Mouse (Mus musculus): ENCODE data around the gene Arhgap40. TPM values are rescaled to one million over a fixed set of nuclear protein-coding genes. Genes with fewer than 3 reads are reported as not detected.

The Arhgap40 gene
- polyA plus RNA-seq, 1 experiment from 2014 or later: not detected

DNA sequence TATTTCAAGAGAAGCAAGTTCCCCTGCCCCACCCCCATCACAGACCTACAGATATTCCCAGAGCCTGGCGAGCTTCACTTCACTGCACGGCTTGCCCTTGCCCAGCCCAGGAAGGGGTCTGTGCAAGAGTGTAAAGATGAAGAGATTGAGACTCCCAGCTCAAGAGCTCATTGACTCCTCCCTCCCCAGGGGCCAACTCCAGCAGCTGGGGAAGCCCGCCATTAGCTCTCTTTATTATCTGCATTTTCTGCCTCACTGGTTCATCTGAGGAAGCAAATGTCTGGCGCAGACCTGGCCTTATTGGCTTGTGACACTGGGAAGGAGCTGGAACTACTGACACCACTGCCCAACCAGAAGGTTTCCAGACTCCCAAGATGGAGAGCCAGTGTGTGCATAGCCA, 67.4 kb downstream of the Arhgap40 start:
- Histone ChIP-seq H3K4me1 (replicated peaks; ENCODE audit: control insufficient read depth, insufficient read depth, low read length) (no peaks in the 10 kb centered on the region), H3K4me2 (replicated peaks; ENCODE audit: low read depth) (no peak overlapping the region), H3K27ac (ENCODE audit: low read depth, low read length) (no peak overlapping the region), H3K4me3 (ENCODE audit: low read depth, low read length) (no peak overlapping the region), H3K9ac (ENCODE audit: low read depth, low read length) (no peak overlapping the region), H3K27me3 (replicated peaks; ENCODE audit: control insufficient read depth, insufficient read depth, low read length) (no peaks in the 10 kb centered on the region), H3K36me3 (ENCODE audit: control insufficient read depth, insufficient read depth) (no peaks in the 10 kb centered on the region), H3K9me3 (ENCODE audit: control insufficient read depth) (no peaks in the 10 kb centered on the region)
- TF ChIP-seq CTCF (IDR thresholded peaks at IDR 0.05; ENCODE audit: low read depth): no peak
- no peak for ATAC-seq
- WGBS: 69% methylated on average over 4 of the region's 4 CpGs

DNA sequence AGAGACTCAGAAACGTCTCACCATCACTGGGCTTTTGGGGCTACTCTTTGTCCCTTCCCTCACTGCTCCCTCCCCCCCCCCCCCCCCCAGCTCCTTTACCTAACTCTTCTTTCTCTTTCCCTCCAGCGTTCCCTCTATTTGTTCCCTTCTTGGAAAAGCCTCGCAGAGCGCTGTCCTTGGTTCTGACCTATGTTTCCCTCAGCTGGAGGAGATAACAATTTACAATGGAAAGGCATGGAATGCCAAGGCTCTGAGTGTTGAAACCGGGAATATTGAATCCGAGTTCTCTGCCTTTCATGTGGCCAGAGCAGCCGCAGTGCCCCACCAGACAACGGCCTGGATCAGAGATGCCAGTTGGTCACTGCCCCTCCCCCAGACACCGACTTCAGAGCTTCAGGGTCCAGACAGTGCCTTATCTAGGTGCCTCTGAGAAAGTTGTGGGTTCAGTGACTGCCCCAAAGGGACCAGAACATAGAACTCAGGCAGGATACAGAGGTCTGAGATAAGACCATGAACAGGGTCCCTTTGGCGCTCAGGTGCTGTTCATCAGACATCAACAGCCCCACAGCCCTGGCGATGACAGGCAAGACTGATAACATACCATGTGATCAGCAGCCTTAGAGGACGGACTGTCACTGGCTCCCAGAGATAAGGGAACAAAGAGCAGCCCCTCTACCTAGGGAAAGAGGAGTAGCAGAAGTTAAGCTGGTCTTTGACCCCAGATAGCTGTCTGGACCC, 72.2 kb downstream of the Arhgap40 start:
- 7% methylated on average over 12 of the region's 12 CpGs for WGBS
- ATAC-seq: no peak

DNA sequence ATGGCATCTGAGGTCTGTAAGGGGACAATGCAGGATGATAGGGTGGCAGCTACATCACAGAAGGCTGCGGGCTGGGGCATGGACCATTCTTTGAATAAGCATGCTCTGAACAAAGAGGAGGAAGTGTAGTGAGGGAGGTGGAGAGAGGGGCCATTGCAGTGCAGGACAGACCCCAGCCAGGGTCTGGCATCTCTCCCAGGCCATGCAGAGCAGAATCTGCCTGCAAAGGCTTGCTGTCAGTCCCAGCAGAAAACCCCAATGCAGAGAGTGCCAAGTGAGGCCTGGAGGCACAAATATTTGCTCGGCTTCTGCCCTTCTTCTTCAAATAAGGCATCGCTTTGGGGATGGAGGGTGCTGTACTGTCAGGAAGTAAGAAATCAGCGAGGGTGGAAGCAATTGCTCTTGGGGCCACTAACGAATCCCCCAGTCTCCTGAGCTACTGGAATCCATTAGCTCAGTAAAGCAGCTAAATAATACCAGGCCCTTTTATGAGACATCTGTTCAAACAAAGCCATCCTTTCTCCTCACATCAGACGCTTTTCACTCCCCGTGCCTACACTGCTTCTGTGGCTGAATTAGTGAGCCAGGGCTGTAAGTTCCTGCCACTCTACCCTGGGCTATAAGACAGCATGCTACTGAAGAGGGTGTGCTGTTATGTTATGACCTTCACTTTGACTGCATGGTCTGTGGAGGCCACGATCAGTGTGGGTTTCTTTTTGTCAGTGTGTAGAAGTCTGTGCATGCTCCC, 76.1 kb downstream of the Arhgap40 start:
- WGBS: 49% methylated on average over 8 of the region's 8 CpGs
- no peaks in the 10 kb centered on the region for H3K9me3 ChIP-seq (ENCODE audit: control insufficient read depth)
- no peaks in the 10 kb centered on the region for H3K36me3 ChIP-seq (ENCODE audit: control insufficient read depth, insufficient read depth)
- H3K4me3 ChIP-seq (ENCODE audit: low read depth, low read length): no peak overlapping the region
- no peaks in the 10 kb centered on the region for H3K4me1 ChIP-seq (replicated peaks; ENCODE audit: control insufficient read depth, insufficient read depth, low read length)
- H3K27ac ChIP-seq (ENCODE audit: low read depth, low read length): no peak overlapping the region
- H3K9ac ChIP-seq (ENCODE audit: low read depth, low read length): no peak overlapping the region
- H3K27me3 ChIP-seq (replicated peaks; ENCODE audit: control insufficient read depth, insufficient read depth, low read length): no peaks in the 10 kb centered on the region
- no peak overlapping the region for H3K4me2 ChIP-seq (replicated peaks; ENCODE audit: low read depth)
- ATAC-seq: no peak
- TF ChIP-seq CTCF (IDR thresholded peaks at IDR 0.05; ENCODE audit: low read depth): no peak

More for the DNA sequence above, 72.2 kb downstream of the Arhgap40 start:
- no peaks in the 10 kb centered on the region for H3K27me3 ChIP-seq (replicated peaks; ENCODE audit: control insufficient read depth, insufficient read depth, low read length)
- H3K36me3 ChIP-seq (ENCODE audit: control insufficient read depth, insufficient read depth): no peaks in the 10 kb centered on the region
- no peak overlapping the region for H3K9ac ChIP-seq (ENCODE audit: low read depth, low read length)
- no peaks in the 10 kb centered on the region for H3K4me1 ChIP-seq (replicated peaks; ENCODE audit: control insufficient read depth, insufficient read depth, low read length)
- H3K4me2 ChIP-seq (replicated peaks; ENCODE audit: low read depth): no peak overlapping the region
- H3K9me3 ChIP-seq (ENCODE audit: control insufficient read depth): no peaks in the 10 kb centered on the region
- H3K27ac ChIP-seq (ENCODE audit: low read depth, low read length): no peak overlapping the region
- TF ChIP-seq CTCF (IDR thresholded peaks at IDR 0.05; ENCODE audit: low read depth): no peak
- no peak overlapping the region for H3K4me3 ChIP-seq (ENCODE audit: low read depth, low read length)

- no peak for ATAC-seq
- Histone ChIP-seq H3K4me1 (replicated peaks; ENCODE audit: control insufficient read depth, insufficient read depth, low read length) (no peaks in the 10 kb centered on the region), H3K4me3 (ENCODE audit: low read depth, low read length) (no peak overlapping the region), H3K9ac (ENCODE audit: low read depth, low read length) (no peak overlapping the region), H3K36me3 (ENCODE audit: control insufficient read depth, insufficient read depth) (no peaks in the 10 kb centered on the region), H3K9me3 (ENCODE audit: control insufficient read depth) (no peaks in the 10 kb centered on the region), H3K4me2 (replicated peaks; ENCODE audit: low read depth) (no peak overlapping the region), H3K27ac (ENCODE audit: low read depth, low read length) (no peak overlapping the region), H3K27me3 (replicated peaks; ENCODE audit: control insufficient read depth, insufficient read depth, low read length) (peaks cover 5% of the 10 kb centered on the region; the same call in 1 of the 2 replicates)
- TF ChIP-seq CTCF (IDR thresholded peaks at IDR 0.05; ENCODE audit: low read depth): no peak
- WGBS: 50% methylated on average over 3 of the region's 3 CpGs
Measured at GRCm38 (mm10) chr2:158590495-158590894, 77.9 kb downstream of the Arhgap40 start.

GRCm38 (mm10) chr2:158591286-158591685, 78.7 kb downstream of the Arhgap40 start:
- TF ChIP-seq CTCF (IDR thresholded peaks at IDR 0.05; ENCODE audit: low read depth): no peak
- H3K27me3 ChIP-seq (replicated peaks; ENCODE audit: control insufficient read depth, insufficient read depth, low read length): peaks cover 8% of the 10 kb centered on the region; the same call in 1 of the 2 replicates
- no peak for ATAC-seq
- no peak overlapping the region for H3K4me2 ChIP-seq (replicated peaks; ENCODE audit: low read depth)
- H3K9me3 ChIP-seq (ENCODE audit: control insufficient read depth): no peaks in the 10 kb centered on the region
- H3K4me3 ChIP-seq (ENCODE audit: low read depth, low read length): no peak overlapping the region
- no peak overlapping the region for H3K9ac ChIP-seq (ENCODE audit: low read depth, low read length)
- no peak overlapping the region for H3K27ac ChIP-seq (ENCODE audit: low read depth, low read length)
- H3K36me3 ChIP-seq (ENCODE audit: control insufficient read depth, insufficient read depth): no peaks in the 10 kb centered on the region
- WGBS: 55% methylated on average over 5 of the region's 5 CpGs
- no peaks in the 10 kb centered on the region for H3K4me1 ChIP-seq (replicated peaks; ENCODE audit: control insufficient read depth, insufficient read depth, low read length)

DNA sequence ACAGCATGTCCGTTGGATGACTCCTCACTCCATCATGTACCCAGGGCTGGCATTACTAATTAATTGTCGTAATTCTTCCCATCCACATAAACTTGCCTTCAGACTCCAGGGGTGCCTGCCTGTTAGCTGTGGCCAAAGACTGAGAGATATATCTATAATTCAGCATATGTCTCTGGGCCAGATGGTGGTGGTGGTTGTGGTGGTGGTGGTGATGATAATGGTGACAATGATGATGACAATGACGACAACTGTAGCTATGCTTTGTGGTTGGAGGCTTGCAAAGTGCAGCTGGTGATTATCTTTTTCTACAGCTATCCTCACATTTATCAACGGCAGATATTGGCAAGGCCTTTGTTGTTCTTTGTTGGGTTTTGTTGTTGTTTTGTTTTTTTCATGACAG, 80.8 kb downstream of the Arhgap40 start:
- Histone ChIP-seq H3K9ac (ENCODE audit: low read depth, low read length) (no peak overlapping the region), H3K36me3 (ENCODE audit: control insufficient read depth, insufficient read depth) (no peaks in the 10 kb centered on the region), H3K27ac (ENCODE audit: low read depth, low read length) (no peak overlapping the region), H3K4me1 (replicated peaks; ENCODE audit: control insufficient read depth, insufficient read depth, low read length) (no peaks in the 10 kb centered on the region), H3K4me3 (ENCODE audit: low read depth, low read length) (no peak overlapping the region), H3K27me3 (replicated peaks; ENCODE audit: control insufficient read depth, insufficient read depth, low read length) (peaks cover 8% of the 10 kb centered on the region; the same call in 1 of the 2 replicates), H3K9me3 (ENCODE audit: control insufficient read depth) (no peaks in the 10 kb centered on the region), H3K4me2 (replicated peaks; ENCODE audit: low read depth) (no peak overlapping the region)
- TF ChIP-seq CTCF (IDR thresholded peaks at IDR 0.05; ENCODE audit: low read depth): no peak
- ATAC-seq: no peak
- whole genome bisulfite sequencing: 74% methylated on average over 4 of the region's 4 CpGs
